Mouse (Mus musculus) bone marrow macrophage, adult 2 months (primary cell): ENCODE data around the gene Gse1.

Experiments used
- CTCF ChIP-seq: IDR thresholded peaks from 2 replicates; pipeline ENCODE4 v1.5.1; 2012; ENCODE audit warnings: low read depth, mild to moderate bottlenecking, low read length, moderate library complexity
- POLR2A ChIP-seq: IDR thresholded peaks from 2 replicates; pipeline ENCODE4 v1.6.1; 2012; ENCODE audit warnings: mild to moderate bottlenecking, low read depth, low read length, borderline replicate concordance

DNA sequence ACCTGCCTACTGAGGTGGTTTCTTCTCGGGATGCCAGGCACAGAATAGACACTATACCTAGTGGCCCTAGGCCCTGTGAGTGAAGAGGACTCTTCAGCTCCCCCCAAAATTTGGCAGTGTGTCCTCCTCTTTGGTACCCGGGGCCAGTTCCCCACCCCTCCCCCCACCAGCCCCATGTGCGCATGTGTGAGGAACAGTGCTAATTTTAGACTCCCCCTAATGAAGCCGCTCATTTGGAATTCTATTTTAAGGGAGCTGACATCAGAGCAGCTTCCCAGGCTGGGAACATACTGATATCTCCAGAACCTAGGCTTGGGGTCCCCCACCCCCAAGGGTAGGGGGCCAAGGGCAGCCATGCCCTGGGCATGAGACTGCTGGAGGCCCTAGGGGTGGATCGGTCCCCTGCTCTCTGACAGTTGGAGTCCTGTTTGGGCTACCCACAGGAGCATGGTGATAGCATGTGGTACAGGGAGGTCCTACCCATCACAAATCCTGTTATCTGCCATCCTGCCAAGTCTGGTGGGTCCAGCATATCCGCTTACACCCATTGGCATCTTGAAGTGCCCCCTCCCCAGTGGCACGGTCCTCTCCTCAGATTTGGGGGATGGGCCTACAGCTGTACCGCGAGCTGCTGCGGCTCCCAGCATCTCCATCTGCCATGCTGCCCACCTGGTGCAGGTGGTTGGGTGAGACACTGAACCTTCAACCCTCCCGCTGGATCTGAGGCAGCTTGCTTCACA lies 322.9 kb downstream of the Gse1 start:
- TF ChIP-seq POLR2A, result no peak
- TF ChIP-seq CTCF, result no peak
